Mouse (Mus musculus) bone marrow macrophage, adult 2 months (primary cell): ENCODE data around the gene Negr1.

Source experiments
- CTCF ChIP-seq: IDR thresholded peaks from 2 replicates; pipeline ENCODE4 v1.5.1; 2012; ENCODE audit warnings: low read depth, mild to moderate bottlenecking, low read length, moderate library complexity
- POLR2A ChIP-seq: IDR thresholded peaks from 2 replicates; pipeline ENCODE4 v1.6.1; 2012; ENCODE audit warnings: mild to moderate bottlenecking, low read depth, low read length, borderline replicate concordance

DNA sequence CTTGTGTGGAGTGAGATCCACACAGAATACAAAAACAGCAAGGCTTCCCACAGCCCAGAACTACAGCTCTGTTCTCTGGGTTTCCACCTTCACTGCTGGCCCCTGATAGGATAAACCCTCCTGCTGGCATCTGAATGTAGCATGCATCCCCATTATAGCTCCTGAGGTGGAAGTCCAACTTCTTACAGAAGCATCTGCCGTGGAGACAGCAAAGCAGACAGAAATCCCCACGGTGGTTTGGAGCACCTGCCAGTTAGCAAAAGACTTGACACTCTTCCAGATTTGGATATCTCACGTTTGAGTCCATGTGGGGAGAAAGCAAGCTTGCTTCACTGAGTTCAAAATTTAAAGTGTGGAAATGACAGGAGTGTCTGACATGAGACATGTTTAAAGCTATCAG, 290.3 kb downstream of the Negr1 start:
- no peak for TF ChIP-seq CTCF
- no peak for TF ChIP-seq POLR2A
